Mouse (Mus musculus): ENCODE results near the gene Plekhb2. TPM values are rescaled to one million over a fixed set of nuclear protein-coding genes. Genes with fewer than 3 reads are reported as not detected.

Plekhb2 gene
- polyA plus RNA-seq, 1 experiment, result 209 TPM

DNA sequence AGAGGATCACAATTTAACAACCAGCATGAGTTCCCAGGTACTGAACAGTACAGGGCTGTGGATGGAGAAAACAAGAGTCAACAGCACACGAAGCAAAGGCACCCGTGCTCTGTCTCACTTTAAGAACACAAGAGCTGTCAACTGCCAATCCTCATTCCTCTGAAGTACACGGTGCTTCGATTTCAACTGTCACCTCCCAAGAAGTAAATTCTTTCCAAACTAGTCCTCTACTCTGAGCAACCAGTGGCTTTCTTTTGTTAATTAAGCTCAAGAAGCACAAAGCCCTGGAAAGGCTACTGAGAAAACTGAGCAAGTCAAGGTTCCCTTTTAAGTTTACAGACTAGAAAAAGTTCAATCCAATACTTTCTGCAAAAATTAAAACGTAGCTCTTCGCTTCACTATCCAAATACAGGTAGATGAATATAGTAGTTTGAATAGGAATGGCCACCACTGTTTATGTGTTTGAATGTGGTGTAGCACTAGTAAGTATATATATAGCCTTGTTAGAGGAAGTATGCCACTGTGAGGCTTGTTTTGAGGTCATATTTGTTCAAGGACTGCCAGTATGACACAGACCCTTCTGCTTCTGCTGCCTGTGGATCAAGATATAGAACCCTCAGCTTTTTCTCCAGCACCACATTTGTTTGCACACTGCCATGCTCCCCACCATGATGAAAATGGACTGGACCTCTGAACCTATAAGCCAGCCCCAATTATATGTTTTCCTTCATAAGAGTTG, 11.7 kb upstream of the Plekhb2 start:
- Histone ChIP-seq H3K27me3 (ENCODE audit: control insufficient read depth, insufficient read depth, low read length) (no peaks in the 10 kb centered on the region), H3K4me1 (ENCODE audit: control insufficient read depth, insufficient read depth, low read length) (peaks cover 17% of the 10 kb centered on the region), H3K27ac (ENCODE audit: insufficient read depth, low read length) (no peak overlapping the region), H3K4me3 (replicated peaks; ENCODE audit: insufficient read depth, low read depth, low read length) (no peak overlapping the region)
- DNase-seq, result no peak
- TF ChIP-seq CTCF (IDR thresholded peaks at IDR 0.05; ENCODE audit: borderline replicate concordance, insufficient read depth, low read depth, low read length) (no peak), POLR2A (IDR thresholded peaks at IDR 0.05; ENCODE audit: borderline replicate concordance, insufficient read depth, low read length) (no peak)
- WGBS, result 40% methylated on average over 6 of the region's 6 CpGs

GRCm38 (mm10) chr1:34839241-34839640, 10.5 kb upstream of the Plekhb2 start:
- no peak for TF ChIP-seq CTCF (IDR thresholded peaks at IDR 0.05; ENCODE audit: borderline replicate concordance, insufficient read depth, low read depth, low read length)
- no peak for TF ChIP-seq POLR2A (IDR thresholded peaks at IDR 0.05; ENCODE audit: borderline replicate concordance, insufficient read depth, low read length)
- Histone ChIP-seq H3K4me3 (replicated peaks; ENCODE audit: insufficient read depth, low read depth, low read length) (no peak overlapping the region), H3K4me1 (ENCODE audit: control insufficient read depth, insufficient read depth, low read length) (peaks cover 17% of the 10 kb centered on the region), H3K27ac (ENCODE audit: insufficient read depth, low read length) (no peak overlapping the region), H3K27me3 (ENCODE audit: control insufficient read depth, insufficient read depth, low read length) (no peaks in the 10 kb centered on the region)
- 54% methylated on average over 12 of the region's 12 CpGs for WGBS
- DNase-seq, result no peak

DNA sequence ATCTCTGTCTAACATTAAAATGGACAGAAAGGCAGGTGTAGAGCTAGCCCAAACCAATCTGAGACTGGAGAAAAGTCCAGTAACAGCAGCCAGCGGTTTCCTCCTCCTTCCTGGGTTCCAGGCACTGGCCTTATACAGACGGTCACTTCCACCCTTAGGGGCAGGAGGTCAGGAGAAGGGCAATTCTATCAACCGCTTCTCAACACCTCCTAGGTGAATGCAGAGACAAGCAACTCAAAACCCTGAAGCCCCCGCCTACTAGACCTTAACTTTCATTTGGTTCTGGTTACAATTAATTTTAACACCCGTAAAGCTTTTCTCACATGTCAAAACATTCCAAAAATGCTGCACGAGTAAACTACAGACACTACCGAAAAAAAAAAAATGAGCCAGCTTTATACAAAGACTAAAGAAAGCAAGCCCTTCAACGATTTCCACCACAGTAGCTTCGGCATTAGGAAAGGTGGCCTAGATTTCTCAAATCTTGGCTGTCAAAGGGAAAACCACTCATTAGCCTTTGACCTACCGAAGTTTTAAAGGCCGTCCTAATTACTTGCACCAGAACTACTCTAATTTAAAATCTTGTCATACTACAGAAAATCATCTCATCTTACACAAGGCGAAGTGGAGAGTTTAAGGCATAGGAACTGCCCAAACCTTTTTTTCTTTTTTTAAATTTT, 7.9 kb upstream of the Plekhb2 start:
- no peaks in the 10 kb centered on the region for H3K27me3 ChIP-seq (ENCODE audit: control insufficient read depth, insufficient read depth, low read length)
- peak overlapping the region; percentile 81 for H3K4me3 ChIP-seq (replicated peaks; ENCODE audit: insufficient read depth, low read depth, low read length)
- no peak for DNase-seq
- TF ChIP-seq POLR2A (IDR thresholded peaks at IDR 0.05; ENCODE audit: borderline replicate concordance, insufficient read depth, low read length) (no peak), CTCF (IDR thresholded peaks at IDR 0.05; ENCODE audit: borderline replicate concordance, insufficient read depth, low read depth, low read length) (no peak)
- H3K27ac ChIP-seq (ENCODE audit: insufficient read depth, low read length), result no peak overlapping the region; the same call in 1 of the 2 replicates
- peaks cover 11% of the 10 kb centered on the region for H3K4me1 ChIP-seq (ENCODE audit: control insufficient read depth, insufficient read depth, low read length)
- WGBS, result 1% methylated on average over 12 of the region's 12 CpGs

GRCm38 (mm10) chr1:34842389-34842861, 7.4 kb upstream of the Plekhb2 start:
- Histone ChIP-seq H3K4me3 (replicated peaks; ENCODE audit: insufficient read depth, low read depth, low read length) (peak overlapping the region; percentile 81), H3K4me1 (ENCODE audit: control insufficient read depth, insufficient read depth, low read length) (peaks cover 11% of the 10 kb centered on the region), H3K27ac (ENCODE audit: insufficient read depth, low read length) (peak overlapping the region; percentile 77; the same call in 1 of the 2 replicates), H3K27me3 (ENCODE audit: control insufficient read depth, insufficient read depth, low read length) (no peaks in the 10 kb centered on the region)
- TF ChIP-seq CTCF (IDR thresholded peaks at IDR 0.05; ENCODE audit: borderline replicate concordance, insufficient read depth, low read depth, low read length), result no peak
- no peak for TF ChIP-seq POLR2A (IDR thresholded peaks at IDR 0.05; ENCODE audit: borderline replicate concordance, insufficient read depth, low read length)
- WGBS, result under 1% methylated on average over 51 of the region's 51 CpGs
- peak in 1 of 2 experiments; percentile 59 for DNase-seq

DNA sequence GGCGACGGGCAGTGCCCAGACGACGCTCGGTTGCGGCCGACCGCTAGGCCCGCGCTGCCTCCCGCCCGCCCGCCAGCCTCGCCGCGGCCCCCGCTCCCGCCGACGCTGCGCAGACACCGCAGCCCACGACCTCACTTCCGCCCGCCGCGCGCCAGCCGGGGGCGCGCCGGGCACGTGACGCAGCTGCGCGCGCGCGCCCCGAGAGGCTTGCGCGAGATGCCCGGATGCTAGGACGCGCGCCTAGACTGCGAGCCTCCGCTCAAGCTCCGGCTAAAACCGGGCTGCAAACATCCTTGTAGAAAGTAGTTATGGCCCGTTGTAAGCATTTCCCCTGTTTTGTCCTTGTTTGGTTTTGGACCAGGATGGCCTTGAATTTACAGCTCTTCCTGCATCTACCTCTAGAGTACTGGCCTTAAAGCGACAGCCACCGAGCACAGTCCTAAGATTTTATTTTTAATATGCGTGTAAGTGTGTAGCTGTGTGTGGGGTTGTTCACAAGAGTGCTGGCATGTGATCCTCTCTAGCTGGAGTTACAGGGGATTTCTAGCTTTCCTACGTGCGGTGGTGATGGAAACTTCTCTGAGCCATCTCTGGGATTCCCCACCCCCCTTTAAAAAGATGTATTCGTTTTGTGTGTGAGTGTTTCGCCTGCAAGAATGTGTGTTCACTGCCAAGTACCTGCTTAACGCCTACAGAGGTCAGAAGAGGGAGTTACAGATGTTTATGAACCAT, 6.7 kb upstream of the Plekhb2 start, which contains the start of gene Fam168b:
TSS of gene Fam168b (minus strand) at position 179 of the 732 bp plus-strand sequence.
- peak; percentile 91 for DNase-seq
- TF ChIP-seq CTCF (IDR thresholded peaks at IDR 0.05; ENCODE audit: borderline replicate concordance, insufficient read depth, low read depth, low read length) (no peak), POLR2A (IDR thresholded peaks at IDR 0.05; ENCODE audit: borderline replicate concordance, insufficient read depth, low read length) (peak; percentile 96)
- 1% methylated on average over 57 of the region's 59 CpGs for WGBS

DNA sequence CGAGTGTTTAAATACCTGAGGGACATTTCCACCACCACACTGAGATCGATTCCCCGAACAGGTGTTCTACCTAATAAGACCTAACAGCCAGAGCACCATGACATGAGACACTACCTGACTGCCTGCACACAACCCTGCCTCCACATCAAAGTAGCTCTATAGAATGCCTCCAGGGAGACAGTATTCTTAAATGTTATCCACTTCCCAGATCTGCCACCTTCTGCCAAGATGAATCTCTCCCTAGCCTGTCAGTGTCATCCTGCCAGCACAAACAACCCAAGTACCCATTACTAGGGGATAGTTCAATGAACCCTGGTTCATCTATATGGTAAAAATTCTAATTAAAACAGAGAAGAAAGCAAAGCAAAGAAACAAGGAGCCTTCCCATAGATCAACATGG, 2.7 kb upstream of the Plekhb2 start:
- Histone ChIP-seq H3K27me3 (ENCODE audit: control insufficient read depth, insufficient read depth, low read length) (no peaks in the 10 kb centered on the region), H3K4me3 (replicated peaks; ENCODE audit: insufficient read depth, low read depth, low read length) (no peak overlapping the region), H3K27ac (ENCODE audit: insufficient read depth, low read length) (no peak overlapping the region), H3K4me1 (ENCODE audit: control insufficient read depth, insufficient read depth, low read length) (peaks cover 9% of the 10 kb centered on the region)
- TF ChIP-seq CTCF (IDR thresholded peaks at IDR 0.05; ENCODE audit: borderline replicate concordance, insufficient read depth, low read depth, low read length), result no peak
- DNase-seq, result no peak
- 85% methylated on average over 3 of the region's 3 CpGs for WGBS

More for the DNA sequence above, 6.7 kb upstream of the Plekhb2 start, which contains the start of gene Fam168b:
- Histone ChIP-seq H3K27ac (ENCODE audit: insufficient read depth, low read length) (peak within 1 kb of the TSS; percentile 91), H3K4me1 (ENCODE audit: control insufficient read depth, insufficient read depth, low read length) (peaks cover 11% of the 10 kb centered on the region), H3K4me3 (replicated peaks; ENCODE audit: insufficient read depth, low read depth, low read length) (peak within 1 kb of the TSS; percentile 83), H3K27me3 (ENCODE audit: control insufficient read depth, insufficient read depth, low read length) (no peaks in the 10 kb centered on the region)

DNA sequence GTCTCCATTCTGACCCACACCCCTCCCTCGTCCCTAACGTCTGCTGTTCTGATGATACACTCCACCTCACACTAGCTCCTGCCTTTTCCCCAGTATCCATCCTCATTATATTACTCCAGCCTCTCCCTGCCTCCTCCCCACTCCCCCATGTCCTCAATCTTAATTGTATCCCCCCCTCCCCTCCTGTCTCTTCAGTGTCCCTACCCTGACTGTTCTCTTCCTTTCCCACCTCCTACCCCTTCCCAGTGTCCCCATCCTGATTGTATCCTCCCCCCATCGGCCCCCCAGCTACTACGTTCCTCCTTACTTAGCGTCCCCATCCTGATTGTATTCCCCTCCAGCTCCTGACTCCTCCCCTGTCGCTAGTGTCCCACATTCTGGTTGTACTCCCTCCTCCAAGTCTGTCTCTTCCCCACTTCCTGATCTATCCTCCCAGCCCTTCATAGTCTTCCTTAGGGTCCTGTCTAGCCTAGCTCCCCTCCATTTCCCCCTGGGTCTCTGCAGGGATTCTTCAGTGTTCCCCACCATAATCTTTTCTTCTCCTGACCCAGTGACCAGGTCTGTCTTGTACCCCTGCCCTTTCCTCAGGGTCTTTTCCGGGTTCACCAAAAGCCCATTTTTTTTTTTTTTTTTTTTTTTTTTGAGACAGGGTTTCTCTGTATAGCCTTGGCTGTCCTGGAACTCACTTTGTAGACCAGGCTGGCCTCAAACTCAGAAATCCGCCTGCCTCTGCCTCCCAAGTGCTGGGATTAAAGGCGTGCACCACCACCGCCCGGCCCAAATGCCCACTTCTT, 764 bp downstream of the Plekhb2 start:
- DNase-seq, result peak; percentile 35 to 54
- H3K4me1 ChIP-seq (ENCODE audit: control insufficient read depth, insufficient read depth, low read length), result peaks cover 14% of the 10 kb centered on the region
- 42% methylated on average over 11 of the region's 11 CpGs for WGBS
- H3K4me3 ChIP-seq (replicated peaks; ENCODE audit: insufficient read depth, low read depth, low read length), result peak overlapping the region; percentile 49
- no peak overlapping the region for H3K27ac ChIP-seq (ENCODE audit: insufficient read depth, low read length)
- H3K27me3 ChIP-seq (ENCODE audit: control insufficient read depth, insufficient read depth, low read length), result no peaks in the 10 kb centered on the region
- TF ChIP-seq CTCF (IDR thresholded peaks at IDR 0.05; ENCODE audit: borderline replicate concordance, insufficient read depth, low read depth, low read length), result no peak
- TF ChIP-seq POLR2A (IDR thresholded peaks at IDR 0.05; ENCODE audit: borderline replicate concordance, insufficient read depth, low read length), result no peak
